7 mouse cellular contexts compared by ENCODE assay signal in the genomic region with DNA sequence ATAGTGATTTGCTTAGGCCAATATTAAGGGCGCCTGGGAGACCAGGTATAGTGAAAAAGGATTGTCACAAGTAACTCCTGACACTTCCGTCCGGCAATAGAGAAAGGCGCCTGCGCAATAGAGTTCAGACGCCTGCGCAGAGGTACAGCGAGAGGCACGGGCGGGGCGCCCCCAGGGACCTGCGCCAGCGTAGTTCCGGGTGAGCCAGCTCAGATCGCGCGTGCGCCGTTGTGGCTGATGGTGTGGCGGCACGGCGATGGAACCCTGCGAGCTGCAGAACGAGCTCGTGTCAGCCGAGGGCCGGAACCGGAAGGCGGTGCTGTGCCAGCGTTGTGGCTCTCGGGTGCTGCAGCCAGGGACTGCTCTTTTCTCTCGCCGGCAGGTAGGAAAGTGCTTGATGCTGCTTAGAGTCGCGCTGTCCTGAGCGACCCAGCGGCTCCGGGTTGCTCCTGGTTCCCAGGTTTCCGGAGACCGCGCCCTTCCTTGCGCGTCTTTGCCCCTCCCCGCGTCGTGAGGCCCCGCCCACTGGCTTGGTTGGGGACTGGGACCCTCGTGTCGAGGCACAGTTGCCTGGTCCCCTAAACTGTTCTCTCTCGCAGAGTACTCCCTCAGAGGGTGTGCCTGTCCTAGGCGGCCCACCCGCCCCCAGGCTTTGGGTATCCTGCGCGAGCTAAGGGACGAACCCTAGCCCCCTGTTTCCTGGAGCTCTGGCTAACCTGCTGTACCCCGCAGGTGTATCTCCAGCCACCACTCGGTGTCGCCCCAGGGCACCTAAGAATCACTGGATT. TPM values are rescaled to one million over a fixed set of nuclear protein-coding genes. Genes with fewer than 3 reads are reported as not detected.
A peak's percentile ranks its signal among the peaks of the same experiment; 100 is the strongest.
DNase-seq lines count a peak whose midpoint lies in the region; ATAC-seq lines count a peak whose summit lies in the region.

A gene (plus strand): TSS at position 221 of the 788 bp plus-strand sequence.

- peak within 1 kb of the TSS; percentile 78 for H3K9ac ChIP-seq in intestine, embryonic 15.5 days

- DNase-seq in adrenal gland, adult 18-20 months (ENCODE audit: low spot score in 2 of 2), result peak; percentile 97 to 98
- DNase-seq in embryo, embryonic 11 days, result peak; percentile 99
- peak; percentile 99 for DNase-seq in gastrocnemius, postnatal 36 days
- DNase-seq in left cerebral cortex, postnatal 25 days (ENCODE audit: low spot score in 2 of 2), result peak; percentile 99 to 100
- DNase-seq in midbrain, embryonic 10.5 days (ENCODE audit: low spot score), result peak; percentile 99
- DNase-seq in right cerebral cortex, postnatal 4 days, result peak; percentile 99

- H3K9me3 ChIP-seq in intestine, embryonic 15.5 days, result no peaks in the 10 kb centered on the region
- H3K9me3 ChIP-seq in midbrain, embryonic 10.5 days (replicated peaks), result no peaks in the 10 kb centered on the region

- ATAC-seq in intestine, embryonic 15.5 days, result peak; percentile 99

- peaks cover 7% of the 10 kb centered on the region; the same call in 1 of the 2 replicates for H3K4me1 ChIP-seq in intestine, embryonic 15.5 days (replicated peaks)
- peaks cover 18% of the 10 kb centered on the region for H3K4me1 ChIP-seq in midbrain, embryonic 10.5 days

- WGBS in intestine, embryonic 15.5 days, result under 1% methylated on average over 58 of the region's 58 CpGs
- under 1% methylated on average over 58 of the region's 58 CpGs for WGBS in midbrain, embryonic 10.5 days

- H3K27ac ChIP-seq in intestine, embryonic 15.5 days, result peak within 1 kb of the TSS; percentile 96
- H3K27ac ChIP-seq in midbrain, embryonic 10.5 days (replicated peaks), result peak within 1 kb of the TSS; percentile 92

- H3K4me2 ChIP-seq in intestine, embryonic 15.5 days (replicated peaks), result peak within 1 kb of the TSS; percentile 70

- H3K36me3 ChIP-seq in intestine, embryonic 15.5 days, result 0 out of 2 replicates have a peak, but pooled peaks cover 3% of the 10 kb centered on the region
- peaks cover 18% of the 10 kb centered on the region for H3K36me3 ChIP-seq in midbrain, embryonic 10.5 days

- H3K4me3 ChIP-seq in intestine, embryonic 15.5 days (replicated peaks), result peak within 1 kb of the TSS; percentile 78
- H3K4me3 ChIP-seq in midbrain, embryonic 10.5 days, result peak within 1 kb of the TSS; percentile 84

- intact Hi-C loops in gastrocnemius, postnatal 36 days (cut with DNase I), result no loop called here
- intact Hi-C loops in left cerebral cortex, postnatal 25 days (cut with DNase I), result no loop called here

- no peaks in the 10 kb centered on the region for H3K27me3 ChIP-seq in intestine, embryonic 15.5 days (replicated peaks)
- H3K27me3 ChIP-seq in midbrain, embryonic 10.5 days (ENCODE audit: low read depth, poor library complexity, severe bottlenecking), result no peaks in the 10 kb centered on the region

RNA-seq across cellular contexts. Expression of the gene that starts here (rescaled TPM):
- total RNA-seq in adrenal gland, adult 18-20 months (2021), result 10 to 100 TPM; 22.0 to 27.1 TPM
- 1 to 10 TPM; 5.1 to 5.5 TPM for total RNA-seq in gastrocnemius, postnatal 36 days (2021)
- polyA plus RNA-seq in intestine, embryonic 15.5 days (2015; fragmentation: Nextera tagmentation; extraction: Ambion mirVana), result 37.3 and 38.7 TPM in 2 replicates
- 10 to 100 TPM; 30.6 to 31.8 TPM for total RNA-seq in left cerebral cortex, postnatal 25 days (2021)
- polyA plus RNA-seq in midbrain, embryonic 10.5 days (2016; fragmentation: Nextera tagmentation; extraction: Ambion mirVana), result 44.4 and 44.8 TPM in 2 replicates

Comparison
In these comparisons a context has a peak if more than half of its experiments do, and no peak if none do; other contexts are left out.
1. Peak in every context shown above with its lines: DNase-seq, ATAC-seq, H3K4me3 ChIP-seq and H3K27ac ChIP-seq.